Mouse (Mus musculus) adrenal gland, adult 8-10 months (tissue): ENCODE data around the gene Mst1. TPM values are rescaled to one million over a fixed set of nuclear protein-coding genes. Genes with fewer than 3 reads are reported as not detected.

Source experiments
- DNase-seq: peaks from one replicate; pipeline ENCODE4 v3.0.0; 2022
- total RNA-seq, 4 experiments: library from RNA; stranded (reverse); gene quantifications; 2 replicates each; pipeline ENCODE4 v1.2.4; 2022

Mst1 gene
- under 1 TPM in 1 of 4 experiments, not detected in 3; 0.10 TPM for total RNA-seq

- DNase-seq = no peak
Observed at GRCm38 (mm10) chr9:108080168-108080567, at the start of gene Mst1. Mst1 (plus strand) TSS chr9:108080436.

GRCm38 (mm10) chr9:108032126-108032525 is 48.1 kb upstream of the Mst1 start:
- DNase-seq = no peak

GRCm38 (mm10) chr9:108035331-108036156 is 44.7 kb upstream of the Mst1 start:
- no peak for DNase-seq

GRCm38 (mm10) chr9:108044751-108045492 is 35.3 kb upstream of the Mst1 start:
- no peak for DNase-seq

GRCm38 (mm10) chr9:108046582-108046981 is 33.7 kb upstream of the Mst1 start:
- DNase-seq = no peak

GRCm38 (mm10) chr9:108047601-108048565 is 32.4 kb upstream of the Mst1 start:
- no peak for DNase-seq

GRCm38 (mm10) chr9:108048566-108048955 is 31.7 kb upstream of the Mst1 start:
- DNase-seq = no peak

GRCm38 (mm10) chr9:108049016-108049455 is 31.2 kb upstream of the Mst1 start, which contains the start of gene Gmppb:
Gmppb (plus strand) TSS chr9:108049242.
- peak; percentile 98 for DNase-seq

- no peak for DNase-seq
Observed at GRCm38 (mm10) chr9:108049561-108050251, 30.5 kb upstream of the Mst1 start.

GRCm38 (mm10) chr9:108051184-108051930 is 28.9 kb upstream of the Mst1 start:
- no peak for DNase-seq

- DNase-seq = no peak
Observed at GRCm38 (mm10) chr9:108051931-108052220, 28.4 kb upstream of the Mst1 start.

- DNase-seq = no peak
Observed at GRCm38 (mm10) chr9:108052411-108052810, 27.8 kb upstream of the Mst1 start.

- peak; percentile 95 for DNase-seq
Observed at GRCm38 (mm10) chr9:108052885-108053664, 27.2 kb upstream of the Mst1 start, which contains the start of gene Amigo3. Amigo3 (plus strand) TSS chr9:108053159.

- DNase-seq = no peak
Observed at GRCm38 (mm10) chr9:108053665-108054225, 26.5 kb upstream of the Mst1 start.

GRCm38 (mm10) chr9:108054331-108055040 is 25.8 kb upstream of the Mst1 start:
- DNase-seq = no peak

GRCm38 (mm10) chr9:108055061-108055460 is 25.2 kb upstream of the Mst1 start:
- no peak for DNase-seq

GRCm38 (mm10) chr9:108055661-108056237 is 24.5 kb upstream of the Mst1 start:
- no peak for DNase-seq

GRCm38 (mm10) chr9:108056361-108057261 is 23.6 kb upstream of the Mst1 start:
- DNase-seq = no peak
